Mouse (Mus musculus) gastrocnemius, postnatal 14 days (tissue): ENCODE results near the gene Hectd3. TPM values are rescaled to one million over a fixed set of nuclear protein-coding genes. Genes with fewer than 3 reads are reported as not detected.

Experiments used
- total RNA-seq, 2 experiments: library from RNA; stranded (reverse); gene quantifications; 2 replicates each; pipeline ENCODE4 v1.2.3; 2021

The Hectd3 gene
- total RNA-seq, 2 experiments from 2014 or later: 12.6 to 14.7 TPM

Other genes with a start within 250 kb of the Hectd3 start
- gene Toe1, start 187.7 kb upstream of the Hectd3 start, total RNA-seq: 1 to 10 TPM; 5.6 to 5.7 TPM
- 1 to 10 TPM in 1 of 2 experiments, under 1 TPM in 1; 1.00 to 1.6 TPM for gene Mutyh, start 187.6 kb upstream of the Hectd3 start, total RNA-seq
- gene Hpdl, start 173.6 kb upstream of the Hectd3 start, total RNA-seq: 1 to 10 TPM; 2.7 to 2.9 TPM
- gene Zswim5, start 117.9 kb upstream of the Hectd3 start, total RNA-seq: under 1 TPM; 0.11 to 0.23 TPM
- gene Urod, start 904 bp upstream of the Hectd3 start, total RNA-seq: 10 to 100 TPM; 52.3 to 60.4 TPM
- gene Eif2b3, start 24.1 kb downstream of the Hectd3 start, total RNA-seq: 10 to 100 TPM; 22.0 to 24.8 TPM
- 1 to 10 TPM; 3.8 to 5.9 TPM for gene Ptch2, start 100.8 kb downstream of the Hectd3 start, total RNA-seq
- gene Btbd19, start 130.4 kb downstream of the Hectd3 start, total RNA-seq: 1 to 10 TPM; 3.3 to 3.6 TPM
- gene Tctex1d4, start 131.5 kb downstream of the Hectd3 start, total RNA-seq: not detected
- under 1 TPM; 0.91 to 0.96 TPM for gene Plk3, start 138.6 kb downstream of the Hectd3 start, total RNA-seq
- gene Rps8, start 160.9 kb downstream of the Hectd3 start, total RNA-seq: 100 to 1,000 TPM; 786 to 929 TPM
- 1 to 10 TPM; 1.6 to 1.8 TPM for gene Kif2c, start 187.3 kb downstream of the Hectd3 start, total RNA-seq